16 mouse cellular contexts compared by ENCODE assay signal in the genomic region with DNA sequence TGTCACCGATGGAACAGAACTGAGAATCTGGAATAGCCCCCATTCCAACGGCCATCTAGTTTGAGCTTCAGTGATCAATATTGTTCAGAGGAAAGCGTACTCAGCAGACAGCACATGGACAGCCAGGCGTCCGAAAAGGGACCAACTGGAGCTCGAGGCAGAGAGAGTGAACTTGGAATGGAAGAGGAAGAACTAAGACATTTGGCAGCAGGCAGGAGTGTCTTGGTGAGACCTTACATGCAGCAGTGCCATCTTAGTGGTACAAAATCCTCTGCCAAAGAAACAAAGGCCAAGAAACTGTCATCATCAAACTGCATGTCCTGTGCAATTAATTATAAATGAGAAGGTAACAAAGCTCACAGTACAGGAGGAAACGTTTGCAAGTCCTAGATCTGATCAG.
"Had no signal": no experiment of that assay in that cellular context is flagged by ENCODE, and none has a peak within 500 bp of the region (broad histone marks: within the 10 kb centered on the region; RNA-seq: fewer than 3 reads in every experiment).

No protein-coding gene starts in this region.

- H3K9me3 ChIP-seq: limb, embryonic 10.5 days; megakaryocyte, embryonic 14.5 days; midbrain, embryonic 15.5 days; neural tube, embryonic 12.5 days had no signal

- H3K27ac ChIP-seq: hindbrain, postnatal 0 days; left cerebral cortex, adult 2 months; limb, embryonic 10.5 days; liver, embryonic 14.5 days; macrophage; midbrain, embryonic 15.5 days; neural tube, embryonic 12.5 days had no signal

- H3K27me3 ChIP-seq: megakaryocyte, embryonic 14.5 days; midbrain, embryonic 15.5 days; neural tube, embryonic 12.5 days had no signal

- H3K36me3 ChIP-seq: limb, embryonic 10.5 days; midbrain, embryonic 15.5 days; neural tube, embryonic 12.5 days had no signal

- DNase-seq: kidney, adult 8-10 months; kidney, postnatal 25 days; lung, adult 2 months; right cerebral cortex, adult 18-20 months; right cerebral cortex, postnatal 25 days; thymus, adult 2 months; thymus, postnatal 25 days had no signal

- H3K9ac ChIP-seq: liver, embryonic 14.5 days; midbrain, embryonic 15.5 days; neural tube, embryonic 12.5 days had no signal

- H3K4me3 ChIP-seq: left cerebral cortex, adult 2 months; limb, embryonic 10.5 days; megakaryocyte, embryonic 14.5 days; midbrain, embryonic 15.5 days; neural tube, embryonic 12.5 days had no signal

- ATAC-seq: hindbrain, postnatal 0 days; midbrain, embryonic 15.5 days had no signal

- H3K4me2 ChIP-seq: midbrain, embryonic 11.5 days; midbrain, embryonic 15.5 days; neural tube, embryonic 12.5 days had no signal
